Mouse (Mus musculus) urinary bladder, postnatal 10 days (tissue): ENCODE results near the gene Gm49358.

Experiments
- DNase-seq: peaks from one replicate; pipeline ENCODE4 v3.0.0; 2022; ENCODE audit warnings: low spot score

Gene Gm49358

DNA sequence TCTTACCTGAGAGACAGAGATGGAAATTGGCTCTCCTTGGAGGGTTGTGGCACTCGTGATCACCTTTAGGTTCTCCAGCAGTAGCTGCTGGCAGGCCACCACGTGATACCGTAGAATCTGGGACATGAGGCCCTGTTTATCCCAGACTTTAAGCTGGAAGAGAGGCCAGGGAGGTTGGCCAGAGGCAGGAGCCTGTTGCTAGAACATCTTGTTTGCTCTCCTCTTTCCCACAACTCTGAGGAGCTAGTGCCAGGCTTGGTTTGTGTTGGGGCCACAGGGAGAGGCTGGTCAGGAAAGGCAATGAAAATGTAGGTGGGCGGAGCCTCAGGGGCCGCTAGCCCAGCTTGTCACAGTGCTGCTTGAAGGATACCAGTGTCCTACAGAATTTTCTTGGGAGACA, 108.8 kb downstream of the Gm49358 start:
- DNase-seq: no peak

DNA sequence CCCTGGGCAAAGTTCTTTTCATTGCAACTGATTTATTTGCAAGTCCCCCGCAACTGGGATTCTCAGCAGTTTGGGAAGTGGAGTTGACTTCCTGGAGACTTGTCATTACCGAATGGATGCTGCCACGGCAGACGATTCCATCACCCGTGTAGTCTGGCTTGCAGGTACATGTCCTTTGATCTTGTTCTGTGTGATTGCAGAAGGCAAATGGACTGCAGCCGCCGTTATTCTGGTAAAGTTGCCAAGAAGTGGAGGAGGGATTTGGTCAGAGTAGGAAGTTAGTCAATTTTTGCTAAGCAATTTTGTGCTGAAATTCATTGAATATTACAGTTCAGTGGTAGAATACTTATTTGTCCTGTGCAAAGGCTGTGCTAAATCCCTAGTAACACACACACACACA, 114.9 kb downstream of the Gm49358 start:
- no peak for DNase-seq

- no peak for DNase-seq
Measured at GRCm38 (mm10) chr10:86880071-86880806, 116.5 kb downstream of the Gm49358 start.

- no peak for DNase-seq
Measured at GRCm38 (mm10) chr10:86881448-86881847, 117.7 kb downstream of the Gm49358 start.
